Mouse (Mus musculus) erythroblast, embryonic 14.5 days (primary cell): ENCODE data around the gene Lrrc25. TPM values are rescaled to one million over a fixed set of nuclear protein-coding genes. Genes with fewer than 3 reads are reported as not detected.

Source experiments
- H3K27me3 ChIP-seq: 2 replicates; pipeline ENCODE4 v1.6.1; 2012; ENCODE audit warnings: inconsistent platforms; ENCODE audit not compliant: control insufficient read depth
- H3K36me3 ChIP-seq: 2 replicates; pipeline ENCODE4 v1.6.1; 2012; ENCODE audit warnings: mild to moderate bottlenecking, inconsistent platforms; ENCODE audit not compliant: control insufficient read depth
- H3K4me1 ChIP-seq: 2 replicates; pipeline ENCODE4 v1.6.1; 2012; ENCODE audit warnings: inconsistent platforms; ENCODE audit not compliant: control insufficient read depth
- H3K4me3 ChIP-seq: replicated peaks from 2 replicates; pipeline ENCODE3; 2012; ENCODE audit warnings: moderate library complexity, mild to moderate bottlenecking, inconsistent platforms
- H3K9me3 ChIP-seq: 2 replicates; pipeline ENCODE4 v1.6.1; 2012; ENCODE audit warnings: low read length, inconsistent platforms, mixed read lengths; ENCODE audit not compliant: control insufficient read depth
- GATA1 ChIP-seq: IDR thresholded peaks from 2 replicates; pipeline ENCODE4 v1.6.1; 2012; ENCODE audit warnings: low read length, inconsistent platforms, mixed read lengths
- TAL1 ChIP-seq: IDR thresholded peaks from 3 replicates; pipeline ENCODE4 v1.6.1; 2012; ENCODE audit warnings: low read length, inconsistent platforms, mixed read lengths
- polyA plus RNA-seq: library from polyadenylated mRNA; stranded (reverse); fragments of >175 nt; gene quantifications from 2 replicates; pipeline ENCODE4 v1.2.3, GENCODE M21; 2012

Lrrc25 gene
- polyA plus RNA-seq, 1 experiment = 0.12 TPM

- Histone ChIP-seq H3K4me3 (no peak overlapping the region), H3K9me3 (peaks cover 11% of the 10 kb centered on the region), H3K4me1 (peaks cover 64% of the 10 kb centered on the region), H3K36me3 (peaks cover 55% of the 10 kb centered on the region), H3K27me3 (no peaks in the 10 kb centered on the region)
- TF ChIP-seq GATA1 = no peak
- TF ChIP-seq TAL1 = no peak
These were observed 17.7 kb upstream of the Lrrc25 start for GRCm38 (mm10) chr8:70598283-70598682.

GRCm38 (mm10) chr8:70598722-70599121 lies 17.2 kb upstream of the Lrrc25 start:
- peaks cover 55% of the 10 kb centered on the region for H3K36me3 ChIP-seq
- peaks cover 59% of the 10 kb centered on the region for H3K4me1 ChIP-seq
- no peaks in the 10 kb centered on the region for H3K27me3 ChIP-seq
- H3K9me3 ChIP-seq = peaks cover 11% of the 10 kb centered on the region
- no peak overlapping the region for H3K4me3 ChIP-seq
- TF ChIP-seq TAL1 (no peak), GATA1 (no peak)

- no peak overlapping the region for H3K4me3 ChIP-seq
- peaks cover 58% of the 10 kb centered on the region for H3K36me3 ChIP-seq
- H3K9me3 ChIP-seq = peaks cover 11% of the 10 kb centered on the region
- no peaks in the 10 kb centered on the region for H3K27me3 ChIP-seq
- peaks cover 57% of the 10 kb centered on the region for H3K4me1 ChIP-seq
- TF ChIP-seq TAL1 (no peak), GATA1 (no peak)
These were observed 16.3 kb upstream of the Lrrc25 start for GRCm38 (mm10) chr8:70599507-70600290.

GRCm38 (mm10) chr8:70600473-70601270 lies 15.3 kb upstream of the Lrrc25 start:
- H3K4me3 ChIP-seq = no peak overlapping the region
- H3K4me1 ChIP-seq = peaks cover 51% of the 10 kb centered on the region
- H3K9me3 ChIP-seq = peaks cover 11% of the 10 kb centered on the region
- peaks cover 57% of the 10 kb centered on the region for H3K36me3 ChIP-seq
- no peaks in the 10 kb centered on the region for H3K27me3 ChIP-seq
- TF ChIP-seq TAL1 = no peak
- TF ChIP-seq GATA1 = no peak

- H3K9me3 ChIP-seq = peaks cover 11% of the 10 kb centered on the region
- no peak for TF ChIP-seq GATA1
- peaks cover 51% of the 10 kb centered on the region for H3K36me3 ChIP-seq
- H3K27me3 ChIP-seq = no peaks in the 10 kb centered on the region
- peaks cover 51% of the 10 kb centered on the region for H3K4me1 ChIP-seq
- H3K4me3 ChIP-seq = peak overlapping the region; percentile 33
These were observed 14.7 kb upstream of the Lrrc25 start for GRCm38 (mm10) chr8:70601271-70601649.

GRCm38 (mm10) chr8:70602139-70602811 lies 13.7 kb upstream of the Lrrc25 start:
- peaks cover 42% of the 10 kb centered on the region for H3K36me3 ChIP-seq
- TF ChIP-seq GATA1 (no peak), TAL1 (no peak)
- H3K4me3 ChIP-seq = no peak overlapping the region
- H3K27me3 ChIP-seq = no peaks in the 10 kb centered on the region
- H3K4me1 ChIP-seq = peaks cover 60% of the 10 kb centered on the region
- H3K9me3 ChIP-seq = peaks cover 11% of the 10 kb centered on the region

GRCm38 (mm10) chr8:70604558-70604957 lies 11.4 kb upstream of the Lrrc25 start:
- Histone ChIP-seq H3K4me3 (no peak overlapping the region), H3K9me3 (no peaks in the 10 kb centered on the region), H3K36me3 (peaks cover 22% of the 10 kb centered on the region), H3K27me3 (peaks cover 18% of the 10 kb centered on the region), H3K4me1 (peaks cover 69% of the 10 kb centered on the region)
- TF ChIP-seq GATA1 = no peak
- TF ChIP-seq TAL1 = no peak

- no peaks in the 10 kb centered on the region for H3K9me3 ChIP-seq
- peaks cover 73% of the 10 kb centered on the region for H3K4me1 ChIP-seq
- H3K27me3 ChIP-seq = peaks cover 28% of the 10 kb centered on the region
- no peak for TF ChIP-seq TAL1
- TF ChIP-seq GATA1 = no peak
- peaks cover 13% of the 10 kb centered on the region for H3K36me3 ChIP-seq
- no peak overlapping the region for H3K4me3 ChIP-seq
These were observed 9.8 kb upstream of the Lrrc25 start for GRCm38 (mm10) chr8:70605871-70606779.
